Comparison of ENCODE assay signal across 9 mouse cellular contexts in the genomic region with DNA sequence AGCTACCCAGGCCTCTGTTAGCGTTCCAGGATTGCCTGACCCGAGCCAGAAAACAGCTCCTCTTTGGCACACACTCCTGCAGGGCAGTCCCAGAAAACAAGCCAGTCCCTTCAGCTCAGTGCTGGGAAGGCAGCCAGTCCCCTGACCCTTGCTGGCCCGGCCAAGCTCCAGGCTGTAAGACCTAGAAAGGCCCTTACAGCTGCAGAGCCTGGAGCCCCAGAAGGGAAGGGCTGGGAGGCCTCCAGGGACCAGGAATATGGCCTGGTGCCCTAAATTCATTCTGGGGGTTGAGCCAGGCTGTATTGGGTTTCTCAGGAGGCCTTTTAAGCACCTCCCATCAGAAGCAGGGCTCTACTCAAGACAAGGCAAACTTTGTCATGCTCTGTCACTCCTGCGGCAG. TPM values are rescaled to one million over a fixed set of nuclear protein-coding genes. Genes with fewer than 3 reads are reported as not detected.
DNase-seq lines count a peak whose midpoint lies in the region; ATAC-seq and TF ChIP-seq lines count a peak whose summit lies in the region.
"Had no signal": no experiment of that assay in that cellular context is flagged by ENCODE, and none has a peak within 500 bp of the region (broad histone marks: within the 10 kb centered on the region; RNA-seq: fewer than 3 reads in every experiment).

No protein-coding gene starts in this region.

- no peak for TF ChIP-seq CTCF in hindbrain, postnatal 0 days (IDR thresholded peaks at IDR 0.05; ENCODE audit: low read depth)

- peak overlapping the region; percentile 29 for H3K27ac ChIP-seq in hindbrain, postnatal 0 days
- H3K27ac ChIP-seq in neural tube, embryonic 15.5 days (replicated peaks): peak overlapping the region; percentile 23
- H3K27ac ChIP-seq: liver, embryonic 15.5 days had no signal

- H3K27me3 ChIP-seq in hindbrain, postnatal 0 days (ENCODE audit: insufficient read depth, low read length): no peaks in the 10 kb centered on the region; the same call in none of the 2 replicates
- peaks cover 13% of the 10 kb centered on the region; the same call in 1 of the 2 replicates for H3K27me3 ChIP-seq in neural tube, embryonic 15.5 days (replicated peaks)

- WGBS in hindbrain, postnatal 0 days: 30% methylated on average over 4 of the region's 4 CpGs
- 53% methylated on average over 4 of the region's 4 CpGs for WGBS in neural tube, embryonic 15.5 days

- no peak overlapping the region for H3K4me3 ChIP-seq in hindbrain, postnatal 0 days (ENCODE audit: low read length)
- no peak overlapping the region for H3K4me3 ChIP-seq in neural tube, embryonic 15.5 days (replicated peaks)
- H3K4me3 ChIP-seq: liver, embryonic 15.5 days had no signal

- peaks cover 25% of the 10 kb centered on the region for H3K4me1 ChIP-seq in hindbrain, postnatal 0 days (ENCODE audit: insufficient read depth, low read length)
- peaks cover 49% of the 10 kb centered on the region for H3K4me1 ChIP-seq in neural tube, embryonic 15.5 days

- no peak overlapping the region for H3K9ac ChIP-seq in hindbrain, postnatal 0 days (replicated peaks; ENCODE audit: low read length)
- no peak overlapping the region for H3K9ac ChIP-seq in neural tube, embryonic 15.5 days (replicated peaks)
- H3K9ac ChIP-seq: liver, embryonic 15.5 days had no signal

- peak; percentile 94 for ATAC-seq in hindbrain, postnatal 0 days
- peak; percentile 82 for ATAC-seq in neural tube, embryonic 15.5 days (ENCODE audit: low FRiP score)

- no peak overlapping the region for H3K4me2 ChIP-seq in hindbrain, postnatal 0 days (ENCODE audit: low read depth, low read length)
- H3K4me2 ChIP-seq in neural tube, embryonic 15.5 days: no peak overlapping the region
- H3K4me2 ChIP-seq: liver, embryonic 15.5 days had no signal

- no peaks in the 10 kb centered on the region for H3K36me3 ChIP-seq in hindbrain, postnatal 0 days (ENCODE audit: insufficient read depth, low read length)
- no peaks in the 10 kb centered on the region for H3K36me3 ChIP-seq in neural tube, embryonic 15.5 days
- H3K36me3 ChIP-seq: liver, embryonic 15.5 days had no signal

- H3K9me3 ChIP-seq in hindbrain, postnatal 0 days (ENCODE audit: low read length): no peaks in the 10 kb centered on the region
- no peaks in the 10 kb centered on the region for H3K9me3 ChIP-seq in neural tube, embryonic 15.5 days (replicated peaks)
- H3K9me3 ChIP-seq: liver, embryonic 15.5 days had no signal

- peak; percentile 36 to 67 for DNase-seq in adrenal gland, adult 18-20 months (ENCODE audit: low spot score in 2 of 2)
- DNase-seq in cerebellum, adult 18-20 months: peak; percentile 43 to 54
- peak; percentile 97 for DNase-seq in gastrocnemius, adult 18-20 months (ENCODE audit: low spot score)
- DNase-seq in hindbrain, postnatal 0 days (ENCODE audit: low spot score): peak; percentile 84
- peak; percentile 53 to 55 for DNase-seq in left cerebral cortex, adult 18-20 months (ENCODE audit: low spot score in 2 of 2)
- DNase-seq in urinary bladder, postnatal 36 days (ENCODE audit: low spot score in 2 of 2): peak; percentile 64 to 89
- no peak for DNase-seq in thymus, postnatal 25 days

RNA-seq across cellular contexts. Expression of a gene that starts 4.9 kb away (rescaled TPM):
- total RNA-seq in adrenal gland, adult 18-20 months (2021): 10 to 100 TPM in 1 of 2 experiments, 1 to 10 TPM in 1; 2.0 to 16.3 TPM
- total RNA-seq in gastrocnemius, adult 18-20 months (2021): under 1 TPM; 0.18 to 0.36 TPM
- total RNA-seq in hindbrain, postnatal 0 days (2014; rRNA removed): 6.2 and 10.9 TPM in 2 replicates
- polyA plus RNA-seq in hindbrain, postnatal 0 days (2015; fragmentation: Nextera tagmentation; extraction: Ambion mirVana): 12.7 and 12.8 TPM in 2 replicates
- total RNA-seq in left cerebral cortex, adult 18-20 months (2021): 10 to 100 TPM in 1 of 2 experiments, 1 to 10 TPM in 1; 7.2 to 11.3 TPM
- 12.9 and 13.1 TPM in 2 replicates for polyA plus RNA-seq in neural tube, embryonic 15.5 days (2015; fragmentation: Nextera tagmentation; extraction: Ambion mirVana)

RNA-seq across cellular contexts. Expression of a gene that starts 23.1 kb away (rescaled TPM):
- total RNA-seq in adrenal gland, adult 18-20 months (2021): 10 to 100 TPM; 18.1 to 46.2 TPM
- total RNA-seq in gastrocnemius, adult 18-20 months (2021): 10 to 100 TPM; 42.3 to 50.3 TPM
- 12.7 and 16.9 TPM in 2 replicates for total RNA-seq in hindbrain, postnatal 0 days (2014; rRNA removed)
- 13.0 and 16.1 TPM in 2 replicates for polyA plus RNA-seq in hindbrain, postnatal 0 days (2015; fragmentation: Nextera tagmentation; extraction: Ambion mirVana)
- 1 to 10 TPM; 2.8 to 3.8 TPM for total RNA-seq in left cerebral cortex, adult 18-20 months (2021)
- 34.0 and 48.7 TPM in 2 replicates for polyA plus RNA-seq in neural tube, embryonic 15.5 days (2015; fragmentation: Nextera tagmentation; extraction: Ambion mirVana)

RNA-seq across cellular contexts. Expression of a gene that starts 51.0 kb away (rescaled TPM):
- total RNA-seq in adrenal gland, adult 18-20 months (2021): 1 to 10 TPM in 1 of 2 experiments, not detected in 1; 1.2 TPM
- total RNA-seq in gastrocnemius, adult 18-20 months (2021): not detected
- 0.68 TPM in 1 of 2 replicates, not detected in the other for total RNA-seq in hindbrain, postnatal 0 days (2014; rRNA removed)
- not detected in 2 replicates for polyA plus RNA-seq in hindbrain, postnatal 0 days (2015; fragmentation: Nextera tagmentation; extraction: Ambion mirVana)
- 1 to 10 TPM in 1 of 2 experiments, not detected in 1; 1.4 TPM for total RNA-seq in left cerebral cortex, adult 18-20 months (2021)
- 0.46 and 0.60 TPM in 2 replicates for polyA plus RNA-seq in neural tube, embryonic 15.5 days (2015; fragmentation: Nextera tagmentation; extraction: Ambion mirVana)
